Mouse (Mus musculus) bone marrow, adult 2 months (tissue): ENCODE measurements around the gene Adora1. TPM values are rescaled to one million over a fixed set of nuclear protein-coding genes. Genes with fewer than 3 reads are reported as not detected.

Experiments
- H3K27ac ChIP-seq: fragments of 200-500 bp; 2 replicates; pipeline ENCODE4 v1.5.1; 2012; ENCODE audit warnings: low read depth, mild to moderate bottlenecking, control low read depth, inconsistent platforms, low read length; ENCODE audit not compliant: control insufficient read depth, poor library complexity, insufficient read depth
- H3K4me1 ChIP-seq: fragments of 200-500 bp; 2 replicates; pipeline ENCODE4 v1.6.1; 2011; ENCODE audit warnings: low read length; ENCODE audit not compliant: control insufficient read depth, insufficient read depth
- H3K4me3 ChIP-seq: fragments of 200-500 bp; replicated peaks from 2 replicates; pipeline ENCODE3; 2011; ENCODE audit warnings: mild to moderate bottlenecking, low read depth, low read length, control low read depth; ENCODE audit not compliant: control insufficient read depth
- CTCF ChIP-seq: fragments of 200-500 bp; IDR thresholded peaks from 2 replicates; pipeline ENCODE4 v1.5.1; 2011; ENCODE audit warnings: low read length, control low read depth; ENCODE audit not compliant: control insufficient read depth, insufficient read depth
- POLR2A ChIP-seq: fragments of 200-500 bp; IDR thresholded peaks from 2 replicates; pipeline ENCODE4 v1.6.1; 2011; ENCODE audit warnings: low read depth, mild to moderate bottlenecking, control low read depth, low read length, borderline replicate concordance; ENCODE audit not compliant: control insufficient read depth
- WGBS: fragments of 180-500 bp; shearing (Covaris S2); methylation state at CpG from one replicate; pipeline ENCODE4 v1.1.7; 2018; 5-methylcytosine and 5-hydroxymethylcytosine counted together
- polyA plus RNA-seq: library from polyadenylated mRNA; stranded (reverse); fragments of >200 nt; gene quantifications from 2 replicates; pipeline ENCODE4 v1.2.4, GENCODE M21; 2011; ENCODE audit warnings: low replicate concordance; ENCODE audit not compliant: missing spikeins, insufficient read depth, insufficient read length

Gene Adora1
- polyA plus RNA-seq: not detected in 2 replicates

GRCm38 (mm10) chr1:134235391-134235921 lies at the start of gene Adora1:
Gene Adora1 (minus strand): TSS chr1:134235431.
- Histone ChIP-seq H3K4me1 (no peaks in the 10 kb centered on the region), H3K27ac (no peak within 1 kb of the TSS), H3K4me3 (no peak within 1 kb of the TSS)
- WGBS: 3% methylated on average over 37 of the region's 37 CpGs
- no peak for TF ChIP-seq POLR2A
- no peak for TF ChIP-seq CTCF

GRCm38 (mm10) chr1:134283108-134283507 lies 47.9 kb upstream of the Adora1 start:
- Histone ChIP-seq H3K4me3 (no peak overlapping the region), H3K4me1 (no peaks in the 10 kb centered on the region), H3K27ac (no peak overlapping the region)
- 42% methylated on average over 1 of the region's 1 CpGs for WGBS
- TF ChIP-seq POLR2A: no peak
- no peak for TF ChIP-seq CTCF

- 30% methylated on average over 3 of the region's 3 CpGs for WGBS
- Histone ChIP-seq H3K4me3 (no peak overlapping the region), H3K4me1 (no peaks in the 10 kb centered on the region), H3K27ac (no peak overlapping the region)
- no peak for TF ChIP-seq CTCF
- no peak for TF ChIP-seq POLR2A
Observed at GRCm38 (mm10) chr1:134282342-134282741, 47.1 kb upstream of the Adora1 start.

GRCm38 (mm10) chr1:134281563-134281962 lies 46.3 kb upstream of the Adora1 start:
- TF ChIP-seq CTCF (no peak), POLR2A (no peak)
- H3K27ac ChIP-seq: no peak overlapping the region
- 76% methylated on average over 4 of the region's 4 CpGs for WGBS
- H3K4me3 ChIP-seq: no peak overlapping the region
- H3K4me1 ChIP-seq: no peaks in the 10 kb centered on the region

GRCm38 (mm10) chr1:134280174-134280573 lies 44.9 kb upstream of the Adora1 start:
- no peaks in the 10 kb centered on the region for H3K4me1 ChIP-seq
- TF ChIP-seq CTCF (no peak), POLR2A (no peak)
- no peak overlapping the region for H3K4me3 ChIP-seq
- H3K27ac ChIP-seq: no peak overlapping the region
- 79% methylated on average over 5 of the region's 5 CpGs for WGBS

- whole genome bisulfite sequencing: 87% methylated on average over 7 of the region's 7 CpGs
- no peak for TF ChIP-seq POLR2A
- TF ChIP-seq CTCF: no peak
- Histone ChIP-seq H3K27ac (no peak overlapping the region), H3K4me3 (no peak overlapping the region), H3K4me1 (no peaks in the 10 kb centered on the region)
Observed at GRCm38 (mm10) chr1:134276823-134277222, 41.6 kb upstream of the Adora1 start.

- WGBS: 76% methylated on average over 13 of the region's 13 CpGs
- H3K4me3 ChIP-seq: no peak overlapping the region
- no peak overlapping the region for H3K27ac ChIP-seq
- no peaks in the 10 kb centered on the region for H3K4me1 ChIP-seq
- TF ChIP-seq POLR2A (no peak), CTCF (no peak)
Observed at GRCm38 (mm10) chr1:134275616-134276464, 40.6 kb upstream of the Adora1 start.

- Histone ChIP-seq H3K4me3 (no peak overlapping the region), H3K4me1 (no peaks in the 10 kb centered on the region), H3K27ac (no peak overlapping the region)
- 83% methylated on average over 7 of the region's 7 CpGs for WGBS
- TF ChIP-seq CTCF: no peak
- no peak for TF ChIP-seq POLR2A
Observed at GRCm38 (mm10) chr1:134274483-134274920, 39.3 kb upstream of the Adora1 start.
